Mouse (Mus musculus): Measurements from ENCODE around the gene Lipo1. TPM values are rescaled to one million over a fixed set of nuclear protein-coding genes. Genes with fewer than 3 reads are reported as not detected.
"Not testable (repeated sequence)": the region's sequence is repeated elsewhere in the genome, so short reads cannot be mapped to it uniquely, and the experiment has no call there.

The Lipo1 gene
- not detected for polyA plus RNA-seq (2021)

DNA sequence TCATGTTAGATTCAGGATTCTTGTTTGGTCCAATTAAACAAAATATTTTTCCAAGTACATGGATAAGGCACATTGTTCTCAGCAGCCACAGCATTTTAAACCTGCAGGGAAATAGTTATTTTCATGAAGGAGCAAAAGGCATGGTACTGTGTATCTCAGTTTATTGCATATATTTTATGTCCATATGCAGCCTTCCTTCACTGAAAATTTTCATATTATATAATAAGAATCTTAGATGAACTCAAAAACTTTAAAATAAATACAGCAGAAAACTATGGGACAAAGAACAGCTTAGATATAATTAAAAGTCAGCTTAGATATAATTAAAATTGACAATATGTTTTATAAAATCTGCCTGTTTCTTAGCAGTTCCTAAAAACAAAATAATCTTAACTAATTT is at the start of gene Lipo1:
Lipo1 (minus strand) TSS at position 101 of the 400 bp plus-strand sequence.
- DNase-seq (ENCODE audit: low read depth, low spot score); POLR2A ChIA-PET; ATAC-seq; CTCF ChIA-PET; H3K27me3 ChIP-seq: not testable (repeated sequence)
- in situ Hi-C loops (cut with MboI; ENCODE audit: low pct_unique_long_range_greater_than_20kb): loop anchor here (25.0 kb wide), 1 partner anchor 400 kb away; the partner anchor contains the start of gene Rnls

DNA sequence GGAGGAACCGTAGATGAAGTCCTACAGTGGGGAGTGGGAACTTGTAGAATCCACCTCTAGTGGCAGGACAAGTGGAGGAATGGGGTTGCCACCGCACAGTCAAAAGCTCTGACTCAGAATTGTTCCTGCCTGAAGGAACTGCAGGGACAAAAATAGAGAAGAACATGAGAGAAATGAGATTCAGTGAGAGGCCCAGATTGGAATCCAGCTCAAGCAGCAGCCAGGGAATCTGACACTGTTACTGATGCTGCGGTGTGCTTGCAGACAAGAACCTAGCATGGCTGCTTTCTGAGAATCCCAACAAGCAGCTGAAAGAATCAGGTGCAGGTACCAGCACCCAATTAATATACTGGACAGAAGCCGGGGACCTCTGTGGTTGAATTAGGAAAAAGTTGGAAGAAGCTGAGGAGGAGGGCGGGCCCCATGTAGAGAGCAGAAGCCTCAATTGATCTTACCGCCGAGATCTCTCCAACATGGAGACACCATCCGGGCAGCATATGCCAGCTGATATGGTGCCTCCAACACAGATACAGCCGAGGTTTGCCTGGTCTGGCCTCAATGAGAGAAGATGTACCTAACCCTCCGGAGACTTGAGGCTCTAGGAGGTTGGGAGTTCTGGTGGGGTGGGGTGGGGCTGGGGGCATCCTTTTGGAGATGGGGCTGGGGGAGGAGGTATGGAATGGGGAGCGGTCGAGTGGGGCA is 532 bp downstream of the Lipo1 start:
- no peak for DNase-seq (ENCODE audit: low read depth, low spot score)
- in situ Hi-C loops (cut with MboI; ENCODE audit: low pct_unique_long_range_greater_than_20kb): loop anchor here (25.0 kb wide), 1 partner anchor 399 kb away; the partner anchor contains the start of gene Rnls
- CTCF ChIA-PET: no interaction called here
- no peak for TF ChIP-seq CTCF (IDR thresholded peaks at IDR 0.05)
- H3K27me3 ChIP-seq: no peaks in the 10 kb centered on the region
- no peak for ATAC-seq
- POLR2A ChIA-PET: no interaction called here

DNA sequence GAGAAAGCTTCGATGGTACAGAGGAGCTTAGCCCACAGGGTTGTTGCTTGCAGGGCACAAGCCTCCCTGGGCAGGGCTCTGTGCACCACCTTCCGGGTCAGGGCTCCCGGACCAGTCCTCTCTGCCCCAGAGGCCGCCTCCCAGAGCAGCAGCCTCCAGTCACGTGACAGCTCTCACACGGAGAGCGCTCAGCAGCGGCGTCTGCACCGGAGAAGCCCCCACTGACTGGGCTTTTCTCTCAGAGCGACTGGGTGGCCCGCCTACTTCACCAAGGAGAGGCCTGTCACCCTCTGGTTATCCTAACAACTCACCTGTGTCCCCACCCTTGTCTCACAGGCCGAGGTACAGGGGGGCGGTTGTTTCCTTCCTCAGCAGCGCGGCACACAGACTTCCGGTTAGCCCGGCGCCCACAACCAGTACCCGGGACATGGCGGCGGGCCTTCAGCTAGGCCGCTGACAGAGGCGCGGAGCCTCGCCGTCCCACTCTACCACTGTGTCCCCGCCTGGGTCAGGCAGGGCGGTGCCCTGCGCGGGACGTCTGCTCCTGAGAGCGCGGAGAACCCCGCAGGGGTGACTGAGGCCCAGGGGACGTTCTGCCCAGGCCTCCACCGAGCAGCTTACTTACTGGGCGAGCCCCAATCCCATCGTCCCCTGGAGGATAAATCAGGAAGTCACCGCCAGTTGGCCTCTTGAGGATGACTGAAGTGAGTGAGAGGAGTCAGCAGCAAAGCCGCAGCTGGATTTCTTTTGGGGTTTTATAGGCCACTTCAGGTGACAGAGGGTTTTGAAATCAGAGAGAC is 25.8 kb downstream of the Lipo1 start, which contains the start of gene Lipo3:
Lipo3 (minus strand) TSS at position 665 of the 800 bp plus-strand sequence.
- DNase-seq (ENCODE audit: low read depth, low spot score); CTCF ChIA-PET; POLR2A ChIA-PET; in situ Hi-C loops (cut with MboI; ENCODE audit: low pct_unique_long_range_greater_than_20kb); ATAC-seq; H3K27me3 ChIP-seq: not testable (repeated sequence)

DNA sequence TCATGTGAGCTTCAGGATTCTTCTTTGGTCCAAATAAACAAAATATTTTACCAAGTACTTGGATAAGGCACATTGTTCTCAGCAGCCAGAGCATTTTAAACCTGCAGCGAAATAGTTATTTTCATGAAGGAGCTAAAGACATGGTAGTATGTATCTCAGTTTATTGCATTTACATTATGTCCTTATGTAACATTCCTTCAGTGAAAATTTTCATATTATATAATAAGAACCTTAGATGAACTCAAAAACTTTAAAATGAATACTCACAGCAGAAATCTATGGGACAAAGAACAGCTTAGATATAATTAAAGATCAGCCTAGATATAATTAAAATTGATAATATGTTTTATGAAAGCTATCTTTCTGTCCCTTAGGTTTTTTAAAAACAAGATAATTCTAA is 36.0 kb downstream of the Lipo1 start, which contains the start of gene Lipo2:
Lipo2 (minus strand) TSS at position 101 of the 400 bp plus-strand sequence.
- in situ Hi-C loops (cut with MboI; ENCODE audit: low pct_unique_long_range_greater_than_20kb); CTCF ChIA-PET; DNase-seq (ENCODE audit: low read depth, low spot score); H3K27me3 ChIP-seq; POLR2A ChIA-PET; ATAC-seq: not testable (repeated sequence)

Other genes starting within 250 kb of the Lipo1 start
- gene Gm8978, start 162.2 kb downstream of the Lipo1 start, polyA plus RNA-seq (2021): not detected
- gene Lipo2, start 36.1 kb downstream of the Lipo1 start, polyA plus RNA-seq (2021): not detected
- 0.04 TPM for gene Lipo3, start 25.5 kb downstream of the Lipo1 start, polyA plus RNA-seq (2021)
- gene Lipf, start 173.7 kb upstream of the Lipo1 start, polyA plus RNA-seq (2021): not detected
- gene Lipk, start 220.8 kb upstream of the Lipo1 start, polyA plus RNA-seq (2021): not detected